ENCODE assay signal across 8 mouse cellular contexts in the genomic region with DNA sequence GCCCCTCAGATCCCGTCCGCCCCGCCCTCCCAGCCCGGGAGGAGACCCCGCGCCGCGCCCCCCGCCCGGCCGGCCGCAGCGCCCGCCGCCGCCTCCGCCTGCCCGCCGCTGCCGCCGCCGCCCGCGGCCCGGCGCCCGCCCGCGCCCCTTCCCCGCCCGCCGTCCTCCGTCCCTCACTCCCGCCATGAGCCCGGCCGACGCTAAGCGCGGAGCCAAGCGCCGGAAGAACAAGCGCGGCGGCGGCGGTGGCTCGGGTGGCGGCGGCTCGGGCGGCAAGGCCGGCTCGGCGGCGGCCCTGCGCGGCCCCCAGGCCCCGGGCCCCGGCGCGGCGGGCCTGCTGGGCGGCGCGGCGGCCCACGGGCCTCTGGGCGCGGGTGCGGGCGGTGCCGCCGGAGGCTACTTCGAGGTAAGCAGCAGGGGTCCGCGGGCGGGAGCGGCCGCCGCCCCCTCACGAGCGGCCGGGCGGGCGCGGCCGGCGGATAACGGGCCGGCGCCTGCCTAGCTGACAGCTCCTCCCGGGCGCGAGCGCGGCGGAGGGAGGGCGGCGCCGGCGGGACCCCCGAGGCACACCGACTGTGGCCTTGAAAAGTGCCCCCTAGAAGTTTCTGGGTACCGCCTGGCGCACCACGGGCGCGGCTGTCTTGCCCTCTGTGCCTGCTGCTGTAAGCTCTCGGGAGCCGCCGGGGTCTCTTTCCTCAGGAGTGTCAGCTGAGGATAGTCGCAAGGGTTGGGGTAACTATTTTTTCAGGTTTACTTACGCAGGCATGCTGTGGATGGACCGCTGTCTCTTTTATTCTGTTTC. TPM values are rescaled to one million over a fixed set of nuclear protein-coding genes. Genes with fewer than 3 reads are reported as not detected.
DNase-seq lines count a peak whose midpoint lies in the region; ATAC-seq and TF ChIP-seq lines count a peak whose summit lies in the region.

No protein-coding gene starts in this region.

- no peaks in the 10 kb centered on the region for H3K27me3 ChIP-seq in Patski
- no peaks in the 10 kb centered on the region for H3K27me3 ChIP-seq in hindbrain, embryonic 12.5 days
- H3K27me3 ChIP-seq in small intestine, adult 2 months (ENCODE audit: control insufficient read depth, insufficient read depth, low read length): no peaks in the 10 kb centered on the region

- ATAC-seq in Patski: peak; percentile 18
- peak; percentile 17; the same call in 1 of the 2 replicates for ATAC-seq in frontal cortex, adult (ENCODE audit: low TSS enrichment)
- no peak for ATAC-seq in hindbrain, embryonic 12.5 days (ENCODE audit: low FRiP score)
- ATAC-seq in inflammation-experienced regulatory T-cells, adult 6 months: no peak

- H3K36me3 ChIP-seq in hindbrain, embryonic 12.5 days: no peaks in the 10 kb centered on the region
- no peaks in the 10 kb centered on the region for H3K36me3 ChIP-seq in small intestine, adult 2 months (ENCODE audit: control insufficient read depth, insufficient read depth, low read length)

- peaks cover 22% of the 10 kb centered on the region for H3K4me1 ChIP-seq in hindbrain, embryonic 12.5 days
- peaks cover 12% of the 10 kb centered on the region; the same call in 1 of the 2 replicates for H3K4me1 ChIP-seq in small intestine, adult 2 months (ENCODE audit: control insufficient read depth, insufficient read depth, insufficient read length, low read length)

- WGBS in hindbrain, embryonic 12.5 days: under 1% methylated on average over 49 of the region's 114 CpGs
- WGBS in small intestine, adult 2 months: 3% methylated on average over 107 of the region's 114 CpGs

- no peak for TF ChIP-seq CTCF in Patski (IDR thresholded peaks at IDR 0.05)
- TF ChIP-seq CTCF in small intestine, adult 2 months (IDR thresholded peaks at IDR 0.05; ENCODE audit: extremely low read depth, insufficient read length, insufficient replicate concordance, low read depth, low read length): no peak

- peak overlapping the region; percentile 96 for H3K4me3 ChIP-seq in hindbrain, embryonic 12.5 days
- H3K4me3 ChIP-seq in small intestine, adult 2 months (ENCODE audit: low read depth, low read length): peak overlapping the region; percentile 89

- CTCF ChIA-PET in Patski (lab: Charles Lee): interaction anchor here (0.8 to 2.1 kb wide), 3 partner anchors 12 to 30 kb away, joined by 3 to 5 read pairs (median 3); no protein-coding TSS in a partner anchor

- H3K9ac ChIP-seq in hindbrain, embryonic 12.5 days: peak overlapping the region; percentile 93

- H3K9me3 ChIP-seq in hindbrain, embryonic 12.5 days (replicated peaks): no peaks in the 10 kb centered on the region

- no peak for TF ChIP-seq POLR2A in small intestine, adult 2 months (IDR thresholded peaks at IDR 0.05; ENCODE audit: low read depth, low read length)

- peak overlapping the region; percentile 85 for H3K27ac ChIP-seq in hindbrain, embryonic 12.5 days
- no peak overlapping the region for H3K27ac ChIP-seq in small intestine, adult 2 months (ENCODE audit: insufficient read depth, low read depth, low read length)

- POLR2A ChIA-PET in Patski (lab: Charles Lee): interaction anchor here (0.6 to 2.1 kb wide), 3 partner anchors 10 to 164 kb away, joined by 4 to 6 read pairs (median 4); no protein-coding TSS in a partner anchor

- in situ Hi-C loops in Patski (cut with MboI; ENCODE audit: low pct_unique_long_range_greater_than_20kb): no loop called here

- H3K4me2 ChIP-seq in hindbrain, embryonic 12.5 days (replicated peaks): peak overlapping the region; percentile 72

- DNase-seq in Patski (ENCODE audit: low read depth, low spot score): no peak
- DNase-seq in cerebellum, adult 18-20 months: peak; percentile 40 to 63
- DNase-seq in left cerebral cortex, adult 8-10 months (ENCODE audit: low spot score in 2 of 2): peak; percentile 27 to 32
- peak; percentile 34 to 60 for DNase-seq in lung, postnatal 4 days

RNA-seq across cellular contexts. Expression of a gene that starts 0.5 kb away (rescaled TPM):
- 35.7 TPM for polyA plus RNA-seq in Patski (2021)
- polyA plus RNA-seq in hindbrain, embryonic 12.5 days (2016; fragmentation: Nextera tagmentation; extraction: Ambion mirVana): 16.0 and 17.8 TPM in 2 replicates
- 10 to 100 TPM; 43.1 to 49.3 (median 43.2) TPM for total RNA-seq in left cerebral cortex, adult 8-10 months (2022)
- 9.4 and 30.9 TPM in 2 replicates for polyA plus RNA-seq in small intestine, adult 2 months (2012; rRNA removed)
- polyA plus RNA-seq in inflammation-experienced regulatory T-cells, adult 6 months (2017; shearing (Covaris generic)): 10 to 100 TPM; 10.8 to 19.8 (median 14.9) TPM

RNA-seq across cellular contexts. Expression of a gene that starts 34.1 kb away (rescaled TPM):
- polyA plus RNA-seq in Patski (2021): 128 TPM
- 158 and 159 TPM in 2 replicates for polyA plus RNA-seq in hindbrain, embryonic 12.5 days (2016; fragmentation: Nextera tagmentation; extraction: Ambion mirVana)
- total RNA-seq in left cerebral cortex, adult 8-10 months (2022): 10 to 100 TPM; 84.4 to 90.9 (median 87.9) TPM
- 19.9 and 31.8 TPM in 2 replicates for polyA plus RNA-seq in small intestine, adult 2 months (2012; rRNA removed)
- polyA plus RNA-seq in inflammation-experienced regulatory T-cells, adult 6 months (2017; shearing (Covaris generic)): 100 to 1,000 TPM; 104 to 122 (median 113) TPM

Comparison
In these comparisons a context has a peak if more than half of its experiments do, and no peak if none do; other contexts are left out.
1. ATAC-seq: peak in Patski (single experiment) and frontal cortex, adult (single experiment); none in hindbrain, embryonic 12.5 days (single experiment) and inflammation-experienced regulatory T-cells, adult 6 months (single experiment).